Mouse (Mus musculus) CD4-positive, CD25-positive, alpha-beta regulatory T cell, adult 2 months (primary cell): ENCODE measurements around the gene Myo18b.
A peak's percentile ranks its signal among the peaks of the same experiment; 100 is the strongest.

ENCODE experiments used
- DNase-seq: peaks from one replicate; pipeline ENCODE4 v3.0.0-alpha.2; 2012; ENCODE audit warnings: low read depth, low spot score

Myo18b gene

DNA sequence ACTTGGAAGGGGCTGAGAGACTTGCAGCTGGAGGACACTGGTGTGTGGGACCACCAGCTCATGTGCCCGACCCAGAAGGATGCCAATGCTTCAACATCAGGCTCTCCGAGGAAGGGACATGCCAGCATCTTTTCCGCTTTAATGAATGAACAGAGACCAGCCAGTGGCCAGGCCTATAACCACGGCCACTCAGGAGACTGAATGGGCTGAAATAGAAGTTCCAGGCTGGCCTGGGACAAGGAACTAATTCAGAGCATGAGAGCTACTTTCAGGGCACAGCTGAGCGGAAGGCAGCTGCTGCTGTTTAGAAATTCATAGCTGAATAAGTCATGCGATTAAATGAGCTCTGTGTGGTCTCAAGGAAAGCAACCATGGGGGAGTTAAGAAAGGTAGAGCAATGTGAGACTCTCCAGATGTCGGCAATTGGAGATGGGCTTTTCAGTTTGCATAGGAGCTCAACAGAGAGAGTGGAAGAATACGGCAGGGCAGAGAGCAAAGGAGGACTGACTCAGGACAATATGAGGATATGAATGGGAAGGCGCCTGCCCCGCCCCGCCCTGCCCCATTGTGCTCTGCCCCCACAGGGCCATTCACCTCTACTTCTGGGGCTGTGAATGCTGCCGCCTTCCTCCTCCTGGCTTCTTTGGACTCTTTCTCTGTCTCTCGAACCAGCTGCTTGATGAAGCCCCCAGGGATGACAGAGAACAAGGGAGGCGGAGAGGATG is 18.6 kb downstream of the Myo18b start:
- no peak for DNase-seq

DNA sequence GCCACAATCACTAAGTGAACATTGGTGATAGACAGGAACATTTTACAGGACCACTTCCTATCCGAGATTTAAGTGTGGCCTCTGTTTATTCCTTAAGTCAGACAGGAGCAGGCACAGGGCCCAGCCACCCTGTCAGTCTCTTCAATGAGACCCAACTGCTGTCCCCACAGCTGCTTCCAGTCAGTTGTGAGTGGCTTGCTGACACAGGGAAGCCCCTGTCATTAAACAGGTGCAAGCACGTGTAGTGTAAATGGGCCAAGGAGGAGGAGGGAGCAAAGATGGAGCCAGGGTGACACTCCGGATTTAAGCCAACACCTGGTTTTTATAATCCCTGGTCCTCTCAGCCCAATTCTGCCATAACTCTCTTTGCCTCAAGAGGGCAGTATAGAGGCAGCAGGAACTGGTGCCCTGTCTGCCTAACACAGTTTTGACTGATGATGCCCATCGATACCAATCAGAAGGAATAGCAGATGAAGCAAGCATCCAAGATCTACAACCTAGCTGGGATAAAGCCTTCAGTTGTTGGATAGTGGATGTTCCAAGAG is 19.2 kb downstream of the Myo18b start:
- peak; percentile 28 for DNase-seq

DNA sequence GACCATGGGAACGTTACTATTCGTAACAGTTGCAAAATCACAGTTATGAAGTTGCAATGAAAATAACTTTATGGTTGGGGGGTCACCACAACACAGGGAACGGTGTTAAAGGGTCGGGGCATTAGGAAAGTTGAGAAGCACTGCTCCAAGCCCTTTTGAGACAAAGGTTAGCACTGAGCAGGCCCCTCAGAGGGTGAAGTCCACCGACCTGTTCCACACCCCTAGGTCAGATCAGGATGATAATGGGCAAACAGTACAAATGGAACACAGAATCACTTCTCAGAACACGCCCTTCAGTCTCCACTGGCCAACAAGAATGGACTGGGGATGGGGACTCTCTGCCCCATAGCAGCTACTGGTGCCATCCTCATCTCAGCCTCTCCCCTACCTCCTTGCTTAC is 23.2 kb downstream of the Myo18b start:
- DNase-seq: no peak

DNA sequence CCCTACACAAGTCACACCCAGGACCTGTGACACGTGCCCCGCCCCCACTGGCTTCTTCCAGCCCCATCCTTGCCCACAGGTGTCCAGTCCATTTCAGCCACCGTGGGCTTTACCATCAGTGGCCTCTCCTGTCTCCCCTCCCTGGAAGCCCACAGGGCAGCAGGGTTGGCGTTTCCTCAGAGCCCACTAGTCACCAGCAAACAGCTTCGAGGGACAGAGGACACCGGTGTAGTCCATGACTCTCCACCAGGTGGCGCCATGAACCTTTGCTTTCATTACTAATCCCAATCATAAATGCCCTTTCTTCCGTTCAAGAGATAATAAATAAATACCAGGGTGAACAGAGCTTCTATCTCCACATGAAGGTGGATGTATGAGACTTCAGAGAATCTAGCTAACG is 25.4 kb downstream of the Myo18b start:
- peak; percentile 73 for DNase-seq

DNA sequence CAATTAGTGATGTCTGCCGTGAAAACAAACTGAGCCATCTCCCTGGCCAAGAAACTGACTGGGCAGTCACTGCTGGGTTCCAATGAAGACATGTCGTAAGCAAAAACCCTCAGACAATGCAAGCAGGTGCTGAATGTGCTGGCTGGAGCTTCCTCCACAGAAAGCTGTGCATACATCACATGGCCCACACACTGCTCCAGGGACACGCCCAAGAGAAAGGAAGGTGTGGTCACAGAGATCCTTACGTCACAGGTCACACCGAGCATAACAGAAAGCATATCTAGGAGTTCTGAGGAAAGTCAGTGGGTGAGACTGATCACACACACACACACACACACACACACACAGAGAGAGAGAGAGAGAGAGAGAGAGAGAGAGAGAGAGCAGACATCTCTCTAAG is 27.5 kb downstream of the Myo18b start:
- no peak for DNase-seq

DNA sequence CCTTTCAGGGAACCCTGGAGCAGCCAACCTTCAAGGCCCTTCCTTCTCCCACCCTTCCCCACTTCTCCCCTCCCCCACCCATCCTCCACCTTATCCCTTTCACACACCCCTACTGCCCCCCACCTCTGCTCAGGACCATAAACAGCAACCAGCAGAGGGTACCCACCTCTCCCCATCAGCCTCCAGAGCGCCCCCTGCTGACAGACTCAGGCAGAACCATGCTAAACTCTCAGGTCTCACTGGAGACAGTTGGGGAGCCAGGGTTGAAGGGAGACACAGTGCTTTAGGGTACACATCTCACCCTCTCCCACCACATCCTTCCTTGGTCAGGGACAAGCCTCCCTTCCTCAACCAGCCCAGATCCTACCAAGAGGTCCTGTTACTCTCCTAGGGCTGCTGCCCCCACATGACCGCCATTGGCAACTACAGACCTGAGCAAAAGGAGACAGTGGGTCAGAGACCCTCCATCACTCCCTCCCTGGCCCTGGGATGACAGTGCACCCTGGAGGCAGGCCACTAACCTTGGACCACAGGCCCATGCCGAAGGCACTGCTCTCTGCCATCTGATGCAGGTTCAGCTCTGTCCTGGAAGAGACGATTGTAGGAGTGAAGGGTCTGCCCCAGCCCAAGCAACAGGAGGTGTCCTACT is 31.3 kb downstream of the Myo18b start:
- peak; percentile 35 for DNase-seq

DNA sequence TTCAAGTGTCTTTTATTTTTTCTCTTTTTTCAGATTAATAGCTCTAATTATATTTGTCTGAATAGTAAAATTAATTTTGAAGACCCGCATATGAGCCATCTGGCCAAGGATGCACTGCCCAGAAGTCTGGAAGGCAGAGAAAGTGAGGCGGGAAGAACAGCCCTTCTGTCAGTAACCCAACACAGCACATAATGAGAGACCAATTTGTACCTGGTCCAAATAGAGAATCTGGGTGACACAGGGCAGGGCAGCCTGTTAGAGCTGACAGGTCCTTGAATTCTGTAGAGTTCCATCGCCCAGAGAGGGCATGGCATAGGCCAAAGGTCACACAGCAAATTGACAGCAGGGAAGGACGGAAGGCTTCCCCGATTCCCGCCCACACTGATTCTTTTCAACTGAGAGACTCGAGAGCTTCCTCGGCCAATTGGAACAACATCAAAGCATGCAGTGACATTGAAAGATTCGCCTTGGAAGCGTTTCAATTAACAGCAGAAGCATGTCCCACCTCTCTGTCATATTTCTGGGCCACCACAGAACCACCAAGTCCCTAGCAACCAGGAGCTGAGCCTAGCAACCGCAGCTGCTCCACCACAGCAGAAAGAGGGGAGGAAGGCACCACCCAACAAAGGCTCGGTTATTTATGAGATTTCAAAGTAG is 36.7 kb downstream of the Myo18b start:
- no peak for DNase-seq

DNA sequence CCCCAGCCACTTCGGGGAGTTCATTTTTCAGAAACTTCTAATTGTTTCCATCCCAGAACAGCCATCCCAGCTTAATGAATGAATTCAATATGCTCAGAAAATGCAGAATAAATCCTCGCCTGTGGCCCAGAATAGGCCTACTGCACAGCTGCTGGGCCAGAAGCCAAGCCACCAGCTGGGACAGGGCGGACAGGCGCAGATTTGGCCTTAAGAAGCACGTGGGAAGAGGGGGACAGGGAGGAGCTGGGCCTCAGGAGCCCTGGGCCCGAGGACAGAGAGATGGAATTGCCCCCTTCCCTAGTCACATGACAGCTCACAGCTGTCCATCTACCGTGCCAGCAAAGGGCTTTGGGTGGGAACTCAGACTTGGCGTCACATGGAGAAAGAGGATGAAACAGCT is 43.0 kb downstream of the Myo18b start:
- DNase-seq: no peak

DNA sequence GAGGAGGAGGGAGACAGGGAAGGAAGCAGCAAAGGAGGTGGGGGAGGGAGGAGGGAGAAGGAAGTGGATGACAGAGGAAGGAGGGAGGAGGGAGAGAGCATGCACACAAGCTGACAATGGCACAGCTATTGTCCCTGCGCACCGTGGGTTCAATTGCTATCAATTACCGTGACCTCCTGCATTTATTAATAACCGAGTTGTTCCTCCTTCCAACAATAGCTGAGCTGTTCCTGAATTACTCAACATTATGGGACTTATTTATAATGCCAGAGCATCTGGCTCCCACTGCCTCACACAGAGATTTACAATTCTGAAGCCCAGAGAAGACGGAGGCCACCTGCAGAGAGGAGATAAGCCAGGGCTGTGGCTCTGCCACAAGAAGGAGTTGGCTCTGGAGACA is 44.8 kb downstream of the Myo18b start:
- DNase-seq: no peak

DNA sequence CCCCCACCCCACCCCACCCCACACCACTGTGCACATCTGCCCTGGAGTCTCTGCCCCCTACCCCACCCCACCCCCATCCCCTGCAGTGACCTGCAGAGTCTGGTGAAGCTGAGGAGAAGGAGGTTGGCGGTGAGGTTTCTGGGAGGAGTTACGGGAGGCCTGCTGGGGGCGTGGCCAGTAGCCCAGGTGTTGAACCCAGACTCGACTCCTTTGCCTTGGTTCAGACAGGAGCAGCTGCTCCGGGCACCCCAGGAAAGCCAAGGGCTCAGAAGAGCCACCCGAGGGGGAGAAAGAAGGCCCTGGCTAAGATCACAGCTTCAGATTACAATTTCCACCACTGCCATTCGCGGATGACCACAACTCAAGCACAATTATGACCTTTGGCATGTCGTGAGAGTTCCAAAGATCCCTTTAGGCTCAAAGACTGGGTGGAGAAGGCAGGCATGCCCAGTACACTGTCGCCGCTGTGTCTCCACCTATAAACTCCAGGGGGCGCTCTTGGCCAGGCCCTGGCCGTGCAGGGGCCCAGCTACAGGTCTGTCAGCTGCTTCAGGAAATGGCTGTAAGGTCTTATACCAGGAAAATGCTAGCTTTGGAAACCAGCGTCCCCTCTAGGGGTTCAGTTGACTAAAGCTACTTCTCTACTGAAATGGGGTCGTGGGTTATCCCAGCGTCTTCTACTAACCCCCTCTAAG is 47.4 kb downstream of the Myo18b start:
- DNase-seq: peak; percentile 29

DNA sequence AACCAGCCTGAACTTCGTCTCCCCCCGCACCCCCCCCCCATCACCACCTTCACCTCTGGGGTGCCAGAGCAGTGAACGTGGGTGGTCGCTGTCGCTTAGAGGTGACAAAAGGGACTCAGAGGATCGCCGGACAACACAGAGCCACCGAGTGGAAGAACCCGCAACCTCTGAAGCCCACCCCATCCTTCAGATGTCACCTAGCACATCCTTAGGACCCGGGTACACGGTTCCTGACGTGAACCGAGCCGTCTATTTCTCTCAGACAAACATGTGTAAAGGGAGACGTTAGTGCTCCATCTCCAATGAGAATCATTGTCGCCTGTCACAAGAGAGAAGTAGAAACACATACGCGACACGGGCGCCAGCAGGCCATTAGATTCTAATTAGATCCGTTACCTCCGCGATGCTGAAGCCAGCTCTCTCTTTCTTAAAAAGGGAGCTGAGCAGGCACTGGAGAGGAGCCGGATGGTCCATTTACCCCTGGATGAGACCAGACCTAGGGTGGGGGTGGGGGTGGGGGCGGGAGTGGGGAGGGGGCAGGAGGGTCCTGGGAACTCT is 48.1 kb downstream of the Myo18b start:
- DNase-seq: no peak

DNA sequence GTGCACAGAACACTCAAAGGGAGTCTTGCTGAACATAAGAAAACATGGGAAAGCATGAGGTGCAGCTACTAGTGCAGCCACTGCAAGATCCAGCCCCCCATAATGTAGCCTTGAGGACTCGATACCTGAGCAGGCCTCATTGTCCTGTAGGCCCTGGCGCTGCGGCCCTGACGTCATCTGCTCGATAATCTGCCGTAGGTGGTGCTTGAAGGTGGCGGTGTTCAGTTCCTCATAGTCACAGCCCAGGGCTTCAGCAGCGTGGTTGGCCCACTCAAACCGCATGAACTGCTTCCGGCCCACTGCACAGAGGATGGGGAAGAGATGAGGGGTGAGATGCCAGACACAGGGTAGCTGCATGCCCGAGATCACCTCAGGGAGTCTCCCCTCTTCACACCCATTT is 50.0 kb downstream of the Myo18b start:
- DNase-seq: no peak

DNA sequence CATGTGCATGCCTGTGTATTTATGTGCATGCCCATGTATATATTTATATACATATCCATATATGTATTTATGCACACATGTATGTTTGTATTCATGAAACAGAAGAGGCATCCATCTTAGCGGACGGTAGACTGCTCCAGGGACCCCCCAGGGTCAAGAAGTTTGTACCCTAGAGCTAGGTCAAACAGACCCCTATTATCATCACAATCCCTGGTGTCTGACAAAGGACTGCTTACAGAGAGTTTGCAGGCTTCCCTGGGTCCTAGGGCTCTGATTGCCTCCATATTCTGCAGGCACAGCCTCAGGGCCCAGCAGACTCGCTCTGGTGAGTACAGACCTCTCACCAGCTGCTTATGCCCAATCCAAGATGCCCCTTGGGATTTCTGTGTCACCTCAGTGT is 51.7 kb downstream of the Myo18b start:
- DNase-seq: no peak

DNA sequence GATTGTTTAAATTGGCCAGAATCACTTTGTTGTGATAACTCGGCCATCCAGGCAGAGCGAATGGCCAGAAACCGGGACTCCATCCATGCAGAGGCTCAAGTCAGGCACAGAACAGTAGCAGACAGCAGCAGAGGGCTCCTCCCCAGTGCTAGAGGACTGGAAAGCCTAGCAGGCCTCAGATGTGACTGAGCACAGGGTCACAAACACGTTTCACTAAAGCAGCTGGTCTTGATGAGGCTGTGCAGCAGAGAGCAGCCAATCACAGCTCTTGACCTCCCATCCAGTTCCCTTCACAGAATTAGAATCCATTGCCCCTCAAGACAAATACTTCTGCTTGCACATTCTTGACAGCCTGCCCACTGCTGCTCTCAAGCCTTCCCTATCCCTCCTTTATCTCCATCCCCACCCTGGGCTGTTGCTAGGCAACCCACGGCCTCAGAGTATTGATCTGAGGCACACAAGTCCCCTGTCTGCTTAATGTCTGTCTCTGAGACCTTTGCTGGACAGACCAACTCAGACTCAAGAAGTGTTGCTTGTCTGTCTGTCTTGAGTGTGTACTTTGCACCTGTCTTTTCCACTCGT is 52.4 kb downstream of the Myo18b start:
- DNase-seq: no peak

DNA sequence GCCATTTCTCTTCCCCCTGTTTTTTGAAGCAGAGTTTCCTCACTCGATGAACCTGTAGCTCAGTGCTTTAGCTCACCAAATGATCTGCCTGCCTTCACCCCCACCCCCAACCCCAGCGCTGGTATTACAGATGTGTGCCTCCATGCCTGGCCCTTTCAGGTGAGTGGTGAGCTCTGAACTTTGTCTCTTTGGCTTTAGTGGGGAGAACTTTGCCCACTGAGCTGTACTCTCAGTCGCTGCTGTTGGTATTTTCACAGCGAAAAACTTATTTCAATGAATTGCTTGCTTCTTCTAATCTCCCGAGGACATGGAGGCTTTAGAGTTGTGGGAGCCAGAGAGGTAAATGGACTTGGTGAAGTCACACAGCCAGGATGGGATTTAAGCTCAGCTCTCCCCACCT is 53.5 kb downstream of the Myo18b start:
- no peak for DNase-seq

DNA sequence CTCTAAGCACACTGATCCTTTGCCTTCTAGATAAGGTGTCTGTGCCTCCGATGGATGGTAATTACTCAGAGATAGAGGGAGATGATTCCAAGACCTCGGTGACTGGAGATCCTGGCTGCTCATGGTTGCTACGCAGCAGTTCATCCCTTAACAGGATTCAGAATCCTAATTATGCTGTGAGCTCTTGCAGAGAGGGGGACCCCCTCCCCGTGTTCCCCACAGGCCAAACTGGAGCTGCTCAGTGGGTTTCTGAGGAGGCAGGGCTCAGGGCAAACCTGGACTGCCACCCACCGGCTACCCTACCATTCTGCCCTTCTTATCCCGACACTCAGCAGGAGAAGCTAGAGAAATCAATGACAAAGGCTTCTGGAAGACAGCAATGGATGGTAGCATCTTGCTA is 54.3 kb downstream of the Myo18b start:
- DNase-seq: no peak

DNA sequence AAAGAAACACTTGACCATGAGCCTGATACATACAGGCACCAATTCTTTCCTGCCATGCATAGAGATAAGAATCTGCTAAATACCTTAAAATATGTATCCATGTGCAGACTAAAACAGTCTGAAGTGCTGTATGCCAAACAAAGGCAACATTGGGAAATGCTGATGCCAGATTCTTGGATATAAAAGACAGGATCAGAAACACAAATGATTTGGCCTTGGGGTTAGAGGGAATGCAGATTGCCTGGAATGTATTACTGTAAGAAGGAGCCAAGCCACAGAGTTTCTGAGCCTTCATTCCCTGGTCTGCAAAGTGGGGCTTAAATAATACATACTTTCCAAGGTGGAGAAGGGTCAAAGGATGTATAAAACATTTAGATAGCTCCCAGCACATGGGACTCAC is 61.3 kb downstream of the Myo18b start:
- no peak for DNase-seq

DNA sequence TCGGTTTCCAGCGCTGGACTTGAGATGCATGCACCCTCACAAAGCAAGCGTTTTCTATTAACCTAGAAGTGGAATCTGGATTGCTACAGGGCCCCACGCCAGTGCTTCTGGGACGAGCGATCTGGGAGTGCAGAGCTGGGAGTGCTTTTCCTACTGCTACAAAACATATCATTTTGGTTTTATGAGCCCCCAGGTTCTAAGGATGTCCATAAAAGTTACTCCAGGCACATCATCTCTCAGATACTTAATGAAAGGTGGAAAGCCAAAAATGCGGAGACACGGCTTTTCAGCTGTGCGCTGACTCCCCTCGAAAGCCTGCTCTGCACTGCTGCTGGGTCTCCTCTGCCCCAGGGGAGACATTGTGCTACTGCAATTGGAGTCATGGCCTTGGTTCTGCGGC is 62.3 kb downstream of the Myo18b start:
- no peak for DNase-seq

DNA sequence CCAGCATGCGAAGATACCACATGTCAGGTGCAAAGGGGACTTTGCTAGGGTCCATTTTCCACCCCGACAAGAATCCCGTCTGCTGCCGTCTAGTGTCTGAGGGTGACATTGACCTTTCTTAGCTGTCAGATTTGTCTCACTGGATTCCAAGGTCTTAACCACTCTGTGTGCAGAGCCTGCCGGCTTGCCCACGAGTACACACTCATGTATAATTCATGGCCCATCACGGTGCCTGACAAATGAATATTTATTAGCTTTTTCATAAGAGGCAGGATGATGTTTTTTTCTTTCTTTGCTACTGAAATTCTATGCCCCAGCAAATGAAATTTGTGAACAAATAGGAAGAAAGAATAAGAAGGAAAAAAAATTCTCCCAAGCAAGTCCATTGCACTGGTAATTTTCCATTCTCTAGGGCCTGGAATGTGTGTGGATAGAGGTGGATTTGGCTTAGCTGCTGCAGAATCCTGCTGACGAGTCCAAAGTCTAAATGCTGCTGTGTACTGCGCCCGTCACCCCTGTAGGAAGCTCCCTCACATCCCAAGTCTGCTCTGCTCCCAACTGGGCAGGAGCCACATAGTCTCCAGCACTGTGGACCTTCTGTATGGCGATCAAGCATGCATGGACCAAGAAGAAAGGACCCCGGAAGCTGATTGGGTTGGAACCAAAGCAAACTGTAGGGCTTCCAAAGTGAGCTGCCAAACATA is 70.9 kb downstream of the Myo18b start:
- no peak for DNase-seq

DNA sequence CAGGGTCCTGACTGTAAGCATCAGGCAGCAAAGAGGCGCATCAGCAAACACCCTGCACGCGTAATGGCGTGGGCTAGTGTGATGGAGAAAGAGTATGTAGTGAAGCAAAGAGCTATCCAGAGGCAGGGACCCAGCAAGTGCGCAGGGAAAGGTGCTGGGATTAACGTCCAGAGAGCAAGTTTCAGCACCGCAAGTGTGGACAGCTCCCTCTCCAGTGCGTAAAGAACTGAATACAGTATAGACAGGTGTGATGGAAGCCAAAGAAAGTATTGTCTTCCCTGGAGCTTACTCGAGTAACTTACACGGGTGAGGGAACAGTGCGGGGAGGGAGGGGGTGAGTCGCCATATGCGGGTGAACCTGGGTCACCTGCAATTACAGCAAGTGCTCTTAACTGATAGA is 71.8 kb downstream of the Myo18b start:
- no peak for DNase-seq

DNA sequence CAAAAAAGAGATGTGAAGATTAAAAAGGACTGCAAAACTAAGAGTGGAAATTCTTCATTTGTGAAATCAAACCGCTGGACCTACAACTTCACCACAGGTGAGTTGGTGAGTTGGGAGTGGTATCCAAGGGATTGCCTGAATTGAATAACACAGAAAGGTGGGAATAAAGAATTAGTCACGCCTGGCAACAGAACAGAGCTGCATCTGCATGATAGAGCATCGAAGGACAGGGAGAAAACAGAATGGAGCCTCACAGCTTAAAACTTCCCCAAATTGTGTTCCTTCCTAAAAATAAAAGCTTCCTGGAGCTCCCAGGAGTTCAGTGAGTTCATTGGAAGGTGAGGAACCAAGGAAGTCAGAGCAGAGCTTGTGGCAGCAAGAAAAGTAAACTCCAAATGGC is 73.7 kb downstream of the Myo18b start:
- no peak for DNase-seq
